Mouse (Mus musculus) liver, adult 2 months (tissue): ENCODE measurements around the gene Fxyd2.

Source experiments
- CTCF ChIP-seq: fragments of 200-500 bp; IDR thresholded peaks from 2 replicates; pipeline ENCODE4 v1.5.1; 2011; ENCODE audit warnings: low read depth, low read length, control low read depth
- POLR2A ChIP-seq: fragments of 200-500 bp; IDR thresholded peaks from 2 replicates; pipeline ENCODE4 v1.6.1; 2011; ENCODE audit warnings: low read length, control low read depth; ENCODE audit not compliant: insufficient read depth; ENCODE audit errors: extremely low read depth

- TF ChIP-seq CTCF, result no peak
- no peak for TF ChIP-seq POLR2A
These were observed 24.4 kb upstream of the Fxyd2 start for GRCm38 (mm10) chr9:45374988-45375502.
